Mouse (Mus musculus) R1 (cell line): ENCODE data around the gene Dhrs9.
A peak's percentile ranks its signal among the peaks of the same experiment; 100 is the strongest.

ENCODE experiments used
- DNase-seq: peaks from one replicate; pipeline ENCODE4 v3.0.0-alpha.2; 2018; ENCODE audit warnings: low read depth, low spot score

Dhrs9 gene

DNA sequence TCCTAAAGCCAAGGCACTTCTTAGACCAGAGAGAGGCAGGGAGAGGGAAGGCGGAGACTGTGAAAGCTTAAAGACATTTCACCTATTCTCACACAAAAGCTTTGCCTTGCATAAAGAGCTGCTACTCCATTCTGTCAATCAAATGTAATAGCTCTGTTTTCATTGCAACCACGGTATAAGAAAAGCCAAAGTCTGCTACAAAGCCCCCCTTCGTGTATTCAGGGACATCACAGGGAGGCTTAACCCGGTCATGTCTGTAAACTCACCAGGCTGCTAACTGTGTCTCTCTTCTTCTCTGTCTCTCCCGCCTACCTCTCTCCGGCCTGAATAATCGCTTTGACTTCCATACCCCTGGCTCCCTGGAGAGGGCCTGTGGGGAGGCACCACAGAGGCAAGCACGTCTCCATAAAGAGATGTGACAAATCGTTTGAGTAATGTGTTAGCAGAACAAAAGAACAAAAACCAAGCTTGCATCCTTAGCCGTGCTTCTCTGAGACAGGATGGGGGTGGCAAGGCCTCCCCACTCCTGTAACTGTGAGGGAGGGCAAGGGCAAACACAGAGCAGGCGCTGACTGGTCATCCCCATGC is 38.1 kb downstream of the Dhrs9 start:
- peak; percentile 94 for DNase-seq

- DNase-seq = no peak
These were observed 44.6 kb downstream of the Dhrs9 start for GRCm38 (mm10) chr2:69424829-69425228.

DNA sequence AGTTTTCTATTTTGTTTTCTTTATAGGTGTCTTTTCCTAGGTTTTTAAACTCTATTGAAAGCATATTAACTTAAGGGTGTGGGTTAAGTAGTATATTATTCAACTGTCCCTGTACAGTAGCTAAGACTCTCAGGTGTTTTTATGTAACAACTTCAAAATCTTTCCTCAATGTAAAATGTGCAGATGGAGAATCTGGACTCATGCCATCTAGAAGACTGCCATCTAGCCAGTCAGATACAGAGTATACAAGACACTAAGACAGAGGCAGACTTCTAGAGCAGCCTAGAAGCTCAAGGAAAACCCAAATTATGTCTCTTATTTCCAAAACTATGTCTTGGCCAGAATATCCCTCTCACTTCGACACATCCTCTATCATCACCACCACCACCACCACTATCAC is 45.8 kb downstream of the Dhrs9 start:
- DNase-seq = no peak

DNA sequence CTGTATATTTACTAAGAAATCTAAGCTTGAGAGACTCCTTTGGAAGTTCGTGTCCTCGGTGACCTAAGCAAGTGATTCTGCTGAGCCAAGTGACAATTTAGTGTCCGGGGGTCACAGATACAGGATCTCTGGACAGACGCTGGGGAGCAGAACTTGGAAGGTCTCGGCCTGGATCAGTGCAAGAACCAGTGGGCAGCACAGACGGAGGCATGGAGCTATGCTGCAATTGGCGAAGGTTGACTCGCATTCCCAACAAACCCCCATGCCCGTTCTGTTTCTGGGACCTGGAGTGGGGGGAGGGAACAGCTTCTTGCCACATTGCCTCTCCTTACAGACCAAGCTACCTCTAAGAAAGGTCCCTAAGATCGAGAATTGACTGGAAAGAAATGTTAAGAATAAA is 46.9 kb downstream of the Dhrs9 start:
- DNase-seq = no peak

DNA sequence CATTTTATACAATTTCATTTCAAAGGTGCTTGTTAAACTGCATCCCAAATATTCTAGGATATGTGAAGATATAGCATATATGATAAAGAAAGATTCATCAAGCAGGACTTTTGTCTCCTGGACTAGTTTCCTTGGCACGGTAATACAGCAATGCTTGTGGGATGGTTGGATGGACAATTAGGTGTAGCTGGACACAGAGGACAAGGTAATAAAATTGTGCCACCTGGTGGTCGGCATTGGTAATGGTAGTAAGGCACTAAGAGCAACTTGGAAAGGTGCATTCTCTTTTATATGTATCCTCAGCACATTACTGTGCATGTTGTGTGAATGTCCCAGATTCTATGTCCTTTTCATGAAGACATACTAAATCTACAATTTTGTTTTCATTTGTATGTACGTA is 47.9 kb downstream of the Dhrs9 start:
- DNase-seq = peak; percentile 53

DNA sequence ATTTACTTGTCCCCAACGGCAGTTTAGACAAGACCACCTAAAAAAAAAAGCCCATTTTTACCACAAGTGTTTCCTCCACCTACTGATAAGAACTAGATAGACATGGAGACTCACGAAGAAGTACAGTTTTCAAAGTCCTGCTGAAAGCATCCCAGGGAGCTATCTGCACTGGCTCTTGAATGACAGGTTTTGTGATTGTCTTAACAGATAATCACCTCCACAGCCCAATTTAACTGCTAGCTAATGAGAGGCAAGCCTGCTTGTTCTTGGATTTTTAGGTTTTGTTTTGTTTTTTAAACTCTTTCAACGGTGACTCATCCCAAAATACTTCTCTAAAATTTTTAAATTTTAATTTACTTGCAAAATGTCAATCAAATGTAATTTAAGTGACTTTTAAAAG is 61.4 kb downstream of the Dhrs9 start:
- DNase-seq = no peak

- DNase-seq = no peak
These were observed 65.7 kb downstream of the Dhrs9 start for GRCm38 (mm10) chr2:69445896-69446472.

DNA sequence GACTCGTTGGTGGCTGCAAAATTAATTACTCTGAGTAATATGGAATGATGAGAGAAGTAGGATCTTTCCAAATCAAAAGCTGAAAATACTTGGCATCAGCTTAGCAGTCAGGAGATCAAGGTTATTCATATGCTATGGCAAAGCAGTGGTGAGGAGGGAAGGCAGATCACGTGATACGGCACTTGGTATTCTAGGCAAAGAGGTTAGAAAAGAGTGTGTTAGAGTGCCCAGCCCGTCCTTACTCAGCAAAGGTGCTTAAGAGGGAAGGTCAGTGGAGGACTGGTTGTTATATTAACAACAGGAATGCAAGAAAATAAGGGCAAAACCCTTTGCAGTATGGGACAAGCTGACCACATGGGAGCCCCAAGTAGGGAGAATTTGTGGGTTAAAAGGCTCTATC is 68.3 kb downstream of the Dhrs9 start:
- DNase-seq = no peak

GRCm38 (mm10) chr2:69451128-69451527 is 70.9 kb downstream of the Dhrs9 start:
- no peak for DNase-seq
